Mouse (Mus musculus) testis, adult 2 months (tissue): ENCODE measurements at regions not wholly inside any gene's neighbourhood (a gene's known extent, or its start where the extent isn't known, plus 50 kb on each side); places are given as distances from the start of the nearest gene placed in this dataset.

Experiments used
- CTCF ChIP-seq: fragments of 200-500 bp; IDR thresholded peaks from 2 replicates; pipeline ENCODE4 v1.5.1; 2012; ENCODE audit warnings: low read depth, mild to moderate bottlenecking, inconsistent platforms, low read length, moderate library complexity; ENCODE audit not compliant: control insufficient read depth, insufficient read depth, insufficient replicate concordance
- POLR2A ChIP-seq: fragments of 200-500 bp; IDR thresholded peaks from 2 replicates; pipeline ENCODE4 v1.6.1; 2012; ENCODE audit warnings: low read depth, mild to moderate bottlenecking, inconsistent platforms, low read length, moderate library complexity; ENCODE audit not compliant: control insufficient read depth

- TF ChIP-seq CTCF (no peak), POLR2A (no peak)
Measured at GRCm38 (mm10) chr14:58500014-58500413, 429.7 kb downstream of the Fgf9 start.
